Mouse (Mus musculus) E14TG2a.4 (cell line): ENCODE data around the gene Htr2c.
A peak's percentile ranks its signal among the peaks of the same experiment; 100 is the strongest.

ENCODE experiments used
- H3K27me3 ChIP-seq: 2 replicates; pipeline ENCODE4 v1.6.1; 2014; ENCODE audit warnings: low read length, control low read depth; ENCODE audit not compliant: insufficient read depth
- H3K36me3 ChIP-seq: 2 replicates; pipeline ENCODE4 v1.6.1; 2014; ENCODE audit warnings: low read length, control low read depth; ENCODE audit not compliant: insufficient read depth
- H3K4me1 ChIP-seq: replicated peaks from 2 replicates; pipeline ENCODE4 v1.6.1; 2014; ENCODE audit warnings: low read depth, low read length, control low read depth
- H3K4me3 ChIP-seq: replicated peaks from 2 replicates; pipeline ENCODE4 v1.5.1; 2014; ENCODE audit warnings: mild to moderate bottlenecking, low read length
- H3K9me3 ChIP-seq: 2 replicates; pipeline ENCODE4 v1.6.1; 2014; ENCODE audit warnings: low read length, control low read depth
- CTCF ChIP-seq: conservative IDR thresholded peaks from 2 replicates; pipeline ENCODE4 v1.5.1; 2014; ENCODE audit warnings: low read length
- NANOG ChIP-seq: IDR thresholded peaks from 2 replicates; pipeline ENCODE4 v1.6.1; 2014; ENCODE audit warnings: borderline replicate concordance, low read length, mixed read lengths
- POU5F1 ChIP-seq: IDR thresholded peaks from 2 replicates; pipeline ENCODE4 v1.6.1; 2014; ENCODE audit warnings: low read length, borderline replicate concordance

The Htr2c gene

DNA sequence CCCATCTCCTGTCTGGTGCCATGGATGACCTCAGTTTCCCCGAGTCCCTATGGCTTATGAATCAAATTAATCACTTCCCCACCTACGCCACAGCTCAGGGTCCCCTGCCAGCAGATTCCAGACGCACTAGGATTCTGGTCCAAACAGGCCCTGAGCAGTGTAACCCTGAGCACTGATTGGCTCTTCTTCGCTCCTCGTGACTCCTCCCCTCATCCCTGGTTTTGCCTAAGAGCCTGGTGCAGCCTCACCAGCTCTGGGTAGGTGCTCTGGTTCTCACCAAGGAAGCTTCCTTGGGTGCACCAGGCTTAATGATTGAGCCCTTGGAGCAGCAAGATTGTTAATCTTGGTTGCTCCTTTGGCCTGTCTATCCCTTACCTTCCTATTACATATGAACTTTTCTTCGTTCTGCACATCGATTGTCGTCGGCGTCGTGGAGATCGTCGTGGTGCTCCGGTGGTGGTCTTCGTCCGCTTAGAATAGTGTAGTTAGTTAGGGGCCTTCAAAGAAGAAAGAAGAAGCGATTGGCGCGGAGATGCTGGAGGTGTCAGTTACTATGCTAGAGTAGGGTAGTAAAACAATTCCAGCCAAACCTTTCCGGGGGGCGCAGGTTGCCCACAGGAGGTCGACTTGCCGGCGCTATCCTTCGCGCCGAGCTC, at the start of gene Htr2c:
Gene Htr2c (plus strand): TSS at position 256 of the 656 bp plus-strand sequence.
- Histone ChIP-seq H3K4me1 (no peaks in the 10 kb centered on the region), H3K36me3 (no peaks in the 10 kb centered on the region), H3K27me3 (peaks cover 27% of the 10 kb centered on the region), H3K4me3 (peak within 1 kb of the TSS; percentile 50), H3K9me3 (no peaks in the 10 kb centered on the region)
- TF ChIP-seq NANOG, result no peak
- no peak for TF ChIP-seq POU5F1
- TF ChIP-seq CTCF, result no peak

DNA sequence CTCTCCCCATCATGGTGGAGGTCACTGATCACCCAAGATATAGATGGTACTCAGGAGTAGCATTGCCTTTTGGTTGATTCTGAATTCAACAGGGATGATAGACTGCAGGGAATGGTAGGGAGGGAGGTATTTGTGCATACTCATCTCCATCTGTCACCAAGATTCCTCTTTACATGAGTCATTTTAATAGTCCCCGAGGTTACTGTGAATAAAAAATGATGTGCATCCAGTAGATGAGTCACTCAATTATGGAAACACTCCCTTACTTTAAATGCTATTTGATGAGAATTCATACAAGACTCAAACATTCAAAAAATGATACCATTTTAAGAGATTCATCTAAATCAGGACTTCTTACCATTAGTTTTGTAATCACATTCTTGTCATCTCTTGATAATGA, 34.1 kb upstream of the Htr2c start:
- TF ChIP-seq NANOG (no peak), POU5F1 (no peak), CTCF (no peak)
- Histone ChIP-seq H3K4me3 (no peak overlapping the region), H3K9me3 (no peaks in the 10 kb centered on the region), H3K27me3 (no peaks in the 10 kb centered on the region), H3K36me3 (no peaks in the 10 kb centered on the region), H3K4me1 (no peaks in the 10 kb centered on the region)

- Histone ChIP-seq H3K4me3 (no peak overlapping the region), H3K9me3 (no peaks in the 10 kb centered on the region), H3K36me3 (no peaks in the 10 kb centered on the region), H3K4me1 (no peaks in the 10 kb centered on the region), H3K27me3 (no peaks in the 10 kb centered on the region)
- TF ChIP-seq POU5F1, result no peak
- no peak for TF ChIP-seq CTCF
- no peak for TF ChIP-seq NANOG
These were observed 26.0 kb upstream of the Htr2c start for GRCm38 (mm10) chrX:146936332-146936731.

- no peak overlapping the region for H3K4me3 ChIP-seq
These were observed 16.0 kb upstream of the Htr2c start for GRCm38 (mm10) chrX:146946216-146946886.

DNA sequence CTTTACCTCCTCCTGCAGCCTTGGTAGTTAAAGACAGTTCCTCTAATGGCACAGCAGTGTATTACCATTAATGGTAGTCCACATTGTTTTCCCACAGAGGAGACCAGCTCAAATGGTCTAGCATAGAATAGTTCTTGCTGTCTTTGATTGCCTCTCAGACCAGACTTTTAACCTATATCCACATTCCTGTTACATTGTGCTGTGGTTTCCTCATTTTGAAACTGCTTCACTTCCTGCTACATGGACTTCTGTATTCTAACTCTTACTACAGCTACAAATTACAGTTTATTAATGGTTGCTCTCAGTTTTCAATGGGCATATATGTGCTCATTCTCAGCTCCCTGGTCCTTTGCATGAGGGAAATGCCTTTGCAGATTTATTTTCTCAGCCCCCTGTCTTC, 15.3 kb upstream of the Htr2c start:
- Histone ChIP-seq H3K4me3 (no peak overlapping the region), H3K27me3 (no peaks in the 10 kb centered on the region), H3K4me1 (no peaks in the 10 kb centered on the region), H3K36me3 (no peaks in the 10 kb centered on the region), H3K9me3 (no peaks in the 10 kb centered on the region)
- TF ChIP-seq CTCF, result no peak
- no peak for TF ChIP-seq NANOG
- TF ChIP-seq POU5F1, result no peak

More at GRCm38 (mm10) chrX:146946216-146946886, 16.0 kb upstream of the Htr2c start:
- Histone ChIP-seq H3K27me3 (no peaks in the 10 kb centered on the region), H3K36me3 (no peaks in the 10 kb centered on the region), H3K4me1 (no peaks in the 10 kb centered on the region), H3K9me3 (no peaks in the 10 kb centered on the region)
- TF ChIP-seq CTCF (no peak), POU5F1 (no peak), NANOG (no peak)

DNA sequence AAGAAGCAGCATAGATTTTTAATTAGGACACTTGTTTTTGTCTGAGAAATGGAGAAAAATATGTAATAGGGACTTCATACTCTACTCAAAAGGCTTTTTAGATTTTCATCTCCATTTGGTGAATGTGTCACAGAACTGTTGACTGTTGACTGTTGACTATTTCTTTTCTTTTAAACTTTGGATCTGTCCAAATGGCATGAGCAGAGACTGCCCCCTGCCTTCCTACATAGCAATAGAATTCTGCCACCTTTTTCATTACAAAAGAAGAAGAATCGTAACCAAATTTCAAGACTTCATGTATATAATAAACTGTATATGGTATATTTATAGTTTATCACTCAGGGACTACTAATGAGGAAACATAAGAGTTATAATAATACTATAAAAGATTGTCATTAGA, 3.7 kb upstream of the Htr2c start:
- Histone ChIP-seq H3K27me3 (peaks cover 19% of the 10 kb centered on the region), H3K36me3 (no peaks in the 10 kb centered on the region), H3K4me1 (no peaks in the 10 kb centered on the region), H3K9me3 (no peaks in the 10 kb centered on the region), H3K4me3 (no peak overlapping the region)
- TF ChIP-seq CTCF, result no peak
- no peak for TF ChIP-seq POU5F1
- no peak for TF ChIP-seq NANOG

DNA sequence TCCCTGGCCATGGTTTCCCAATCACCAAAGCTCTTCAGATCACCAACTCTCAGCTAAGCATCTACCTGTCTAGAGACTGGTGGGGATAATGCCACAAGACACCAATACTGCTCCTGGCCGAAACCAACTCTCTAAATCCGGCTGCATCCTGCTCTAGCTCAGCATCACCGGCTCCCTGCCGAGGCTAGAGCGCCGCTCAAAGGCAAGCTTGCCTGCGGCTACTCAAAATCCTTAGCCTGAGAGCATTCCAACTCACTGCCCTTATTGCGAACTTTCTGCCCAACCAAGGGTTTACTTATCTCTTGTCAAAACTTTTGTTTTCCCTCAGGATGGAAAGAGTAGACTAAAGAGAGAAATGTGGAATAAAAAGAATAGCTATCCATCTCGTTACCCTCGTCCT, 2.4 kb upstream of the Htr2c start:
- Histone ChIP-seq H3K4me3 (no peak overlapping the region), H3K27me3 (peaks cover 26% of the 10 kb centered on the region), H3K9me3 (no peaks in the 10 kb centered on the region), H3K4me1 (no peaks in the 10 kb centered on the region), H3K36me3 (no peaks in the 10 kb centered on the region)
- TF ChIP-seq POU5F1 (no peak), CTCF (no peak), NANOG (no peak)

DNA sequence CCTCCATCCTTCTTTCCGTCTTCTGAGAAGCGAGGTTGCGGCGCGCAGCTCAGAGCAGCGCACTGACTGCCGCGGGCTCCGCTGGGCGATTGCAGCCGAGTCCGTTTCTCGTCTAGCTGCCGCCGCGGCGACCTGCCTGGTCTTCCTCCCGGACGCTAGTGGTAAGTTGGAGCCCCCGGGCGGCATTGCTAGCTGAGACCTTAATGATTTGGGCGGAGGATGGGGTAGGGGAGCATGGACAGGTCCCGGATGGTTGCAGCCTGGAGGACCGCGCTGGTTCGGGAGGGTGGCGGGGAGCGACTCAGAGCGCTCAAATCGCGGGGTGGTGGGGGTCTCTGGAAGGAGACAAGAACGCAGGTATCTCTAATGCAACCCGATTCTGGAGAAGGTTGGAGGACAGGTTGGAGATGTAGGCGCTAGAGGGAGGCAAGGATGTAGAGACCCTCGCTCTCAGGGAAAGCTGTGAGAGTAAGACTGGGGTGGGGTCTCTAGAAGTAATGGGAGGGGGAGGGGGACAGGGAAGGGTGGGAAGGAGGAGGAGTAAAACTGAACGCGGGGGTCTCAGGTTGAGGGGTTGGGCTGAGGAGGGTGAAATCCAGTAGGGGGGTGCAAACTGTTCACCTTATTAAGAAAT, 718 bp downstream of the Htr2c start:
- no peaks in the 10 kb centered on the region for H3K9me3 ChIP-seq
- peaks cover 27% of the 10 kb centered on the region for H3K27me3 ChIP-seq

More for the DNA sequence above, 718 bp downstream of the Htr2c start:
- no peaks in the 10 kb centered on the region for H3K36me3 ChIP-seq
- TF ChIP-seq CTCF, result no peak
- no peak for TF ChIP-seq NANOG
- no peak for TF ChIP-seq POU5F1
- H3K4me3 ChIP-seq, result peak overlapping the region; percentile 50
- H3K4me1 ChIP-seq, result no peaks in the 10 kb centered on the region
